Mouse (Mus musculus): ENCODE measurements at regions not wholly inside any gene's neighbourhood (a gene's known extent, or its start where the extent isn't known, plus 50 kb on each side); places are given as distances from the start of the nearest gene placed in this dataset.

DNA sequence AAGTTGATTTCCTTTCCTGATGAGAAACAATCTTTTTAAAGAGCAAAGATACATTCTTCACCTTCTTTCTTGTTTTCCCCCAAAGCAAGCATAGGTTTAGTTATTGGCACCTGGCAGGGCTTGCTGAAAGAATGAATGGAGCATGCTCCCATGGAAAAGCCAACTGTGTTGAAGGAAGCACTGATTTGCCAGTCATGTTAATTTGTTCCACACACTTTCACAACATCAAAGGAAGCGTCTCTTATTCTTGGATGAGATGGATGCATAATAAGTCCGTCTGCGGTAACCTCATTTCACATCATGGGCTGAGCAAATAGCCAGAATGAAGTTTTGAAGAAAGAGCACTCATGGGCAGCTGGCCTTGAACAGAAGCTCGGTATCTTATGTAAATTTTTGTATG is 270.4 kb downstream of the Bckdhb start:
- TF ChIP-seq POLR2A (IDR thresholded peaks at IDR 0.05; ENCODE audit: insufficient read depth, low read length) (no peak), CTCF (IDR thresholded peaks at IDR 0.05; ENCODE audit: low read depth, low read length) (no peak), EP300 (IDR thresholded peaks at IDR 0.05; ENCODE audit: insufficient read depth, low read depth, low read length) (no peak)
- Histone ChIP-seq H3K27me3 (ENCODE audit: control insufficient read depth, insufficient read depth, low read length, poor library complexity, severe bottlenecking) (no peaks in the 10 kb centered on the region), H3K9me3 (replicated peaks; ENCODE audit: control insufficient read depth, insufficient read depth, low read length, poor library complexity, severe bottlenecking) (no peaks in the 10 kb centered on the region), H3K9ac (ENCODE audit: low read depth, poor library complexity, severe bottlenecking) (no peak overlapping the region), H3K4me1 (ENCODE audit: control insufficient read depth, insufficient read depth, low read length) (no peaks in the 10 kb centered on the region), H3K4me3 (ENCODE audit: low read depth, low read length) (no peak overlapping the region), H3K36me3 (ENCODE audit: control insufficient read depth, insufficient read depth, low read length, poor library complexity, severe bottlenecking) (no peaks in the 10 kb centered on the region), H3K27ac (ENCODE audit: insufficient read depth, low read length) (no peak overlapping the region)

DNA sequence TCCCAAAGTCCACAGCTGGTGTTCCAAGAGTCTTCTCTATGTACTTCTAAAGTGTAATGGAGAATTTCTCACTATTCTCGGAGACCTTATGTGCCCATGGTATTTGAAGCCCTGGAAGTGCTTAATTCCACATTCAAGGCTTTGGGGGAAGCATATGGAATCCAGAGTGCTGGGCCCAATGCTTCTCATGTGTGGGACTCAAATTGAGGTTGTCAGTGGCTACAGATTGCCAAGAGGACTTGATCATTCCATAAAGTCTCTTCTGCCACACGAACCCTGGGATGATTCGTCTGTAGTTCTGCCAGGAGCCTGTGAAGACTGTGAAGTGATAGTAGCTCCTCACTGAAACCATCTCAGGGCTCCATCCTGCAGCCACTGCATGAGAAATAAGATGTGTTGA is 275.3 kb downstream of the Bckdhb start:
- no peaks in the 10 kb centered on the region for H3K27me3 ChIP-seq (ENCODE audit: control insufficient read depth, insufficient read depth, low read length, poor library complexity, severe bottlenecking)
- H3K9ac ChIP-seq (ENCODE audit: low read depth, poor library complexity, severe bottlenecking): no peak overlapping the region
- H3K27ac ChIP-seq (ENCODE audit: insufficient read depth, low read length): no peak overlapping the region
- no peaks in the 10 kb centered on the region for H3K9me3 ChIP-seq (replicated peaks; ENCODE audit: control insufficient read depth, insufficient read depth, low read length, poor library complexity, severe bottlenecking)
- no peak for TF ChIP-seq EP300 (IDR thresholded peaks at IDR 0.05; ENCODE audit: insufficient read depth, low read depth, low read length)
- no peaks in the 10 kb centered on the region for H3K36me3 ChIP-seq (ENCODE audit: control insufficient read depth, insufficient read depth, low read length, poor library complexity, severe bottlenecking)
- no peak overlapping the region for H3K4me3 ChIP-seq (ENCODE audit: low read depth, low read length)
- H3K4me1 ChIP-seq (ENCODE audit: control insufficient read depth, insufficient read depth, low read length): no peaks in the 10 kb centered on the region

GRCm38 (mm10) chr9:84204056-84204455 is 279.1 kb downstream of the Bckdhb start:
- no peaks in the 10 kb centered on the region for H3K27me3 ChIP-seq (ENCODE audit: control insufficient read depth, insufficient read depth, low read length, poor library complexity, severe bottlenecking)
- H3K4me1 ChIP-seq (ENCODE audit: control insufficient read depth, insufficient read depth, low read length): no peaks in the 10 kb centered on the region
- H3K9me3 ChIP-seq (replicated peaks; ENCODE audit: control insufficient read depth, insufficient read depth, low read length, poor library complexity, severe bottlenecking): no peaks in the 10 kb centered on the region
- no peak overlapping the region for H3K9ac ChIP-seq (ENCODE audit: low read depth, poor library complexity, severe bottlenecking)
- H3K27ac ChIP-seq (ENCODE audit: insufficient read depth, low read length): no peak overlapping the region
- H3K4me3 ChIP-seq (ENCODE audit: low read depth, low read length): no peak overlapping the region
- no peaks in the 10 kb centered on the region for H3K36me3 ChIP-seq (ENCODE audit: control insufficient read depth, insufficient read depth, low read length, poor library complexity, severe bottlenecking)
- no peak for TF ChIP-seq EP300 (IDR thresholded peaks at IDR 0.05; ENCODE audit: insufficient read depth, low read depth, low read length)
- no peak for TF ChIP-seq CTCF (IDR thresholded peaks at IDR 0.05; ENCODE audit: low read depth, low read length)
- no peak for TF ChIP-seq POLR2A (IDR thresholded peaks at IDR 0.05; ENCODE audit: insufficient read depth, low read length)

DNA sequence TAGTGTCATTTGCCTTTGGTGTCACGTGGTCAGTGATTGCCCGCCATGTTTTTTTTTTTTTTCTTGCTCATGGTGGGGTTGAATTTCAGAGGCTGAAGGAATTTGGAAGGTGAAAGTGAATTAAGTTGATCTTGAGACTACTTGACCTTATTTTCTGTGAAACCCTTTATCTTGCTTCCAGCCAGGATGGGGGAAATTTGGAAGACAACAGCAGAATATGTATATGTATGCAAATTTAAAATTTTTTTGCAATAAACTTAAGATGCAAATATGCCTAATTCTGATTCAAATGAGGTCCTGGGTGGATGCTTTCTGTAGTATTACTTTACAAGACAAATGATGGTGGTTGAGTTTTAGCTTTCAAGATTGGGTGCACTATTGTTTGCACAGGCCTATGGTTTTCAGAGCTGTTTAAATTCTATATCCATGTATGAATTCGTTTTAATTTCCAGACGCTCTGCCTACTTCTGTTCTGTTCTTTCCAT is 315.6 kb downstream of the Bckdhb start:
- H3K9me3 ChIP-seq (replicated peaks; ENCODE audit: control insufficient read depth, insufficient read depth, low read length, poor library complexity, severe bottlenecking): no peaks in the 10 kb centered on the region
- no peaks in the 10 kb centered on the region; the same call in 1 of the 2 replicates for H3K27me3 ChIP-seq (ENCODE audit: control insufficient read depth, insufficient read depth, low read length, poor library complexity, severe bottlenecking)
- no peak overlapping the region for H3K9ac ChIP-seq (ENCODE audit: low read depth, poor library complexity, severe bottlenecking)
- H3K27ac ChIP-seq (ENCODE audit: insufficient read depth, low read length): peak overlapping the region; percentile 36; the same call in 1 of the 2 replicates
- H3K4me3 ChIP-seq (ENCODE audit: low read depth, low read length): no peak overlapping the region
- no peaks in the 10 kb centered on the region for H3K36me3 ChIP-seq (ENCODE audit: control insufficient read depth, insufficient read depth, low read length, poor library complexity, severe bottlenecking)
- TF ChIP-seq CTCF (IDR thresholded peaks at IDR 0.05; ENCODE audit: low read depth, low read length): no peak
- no peak for TF ChIP-seq POLR2A (IDR thresholded peaks at IDR 0.05; ENCODE audit: insufficient read depth, low read length)
- TF ChIP-seq EP300 (IDR thresholded peaks at IDR 0.05; ENCODE audit: insufficient read depth, low read depth, low read length): no peak
- peaks cover 1% of the 10 kb centered on the region for H3K4me1 ChIP-seq (ENCODE audit: control insufficient read depth, insufficient read depth, low read length)

DNA sequence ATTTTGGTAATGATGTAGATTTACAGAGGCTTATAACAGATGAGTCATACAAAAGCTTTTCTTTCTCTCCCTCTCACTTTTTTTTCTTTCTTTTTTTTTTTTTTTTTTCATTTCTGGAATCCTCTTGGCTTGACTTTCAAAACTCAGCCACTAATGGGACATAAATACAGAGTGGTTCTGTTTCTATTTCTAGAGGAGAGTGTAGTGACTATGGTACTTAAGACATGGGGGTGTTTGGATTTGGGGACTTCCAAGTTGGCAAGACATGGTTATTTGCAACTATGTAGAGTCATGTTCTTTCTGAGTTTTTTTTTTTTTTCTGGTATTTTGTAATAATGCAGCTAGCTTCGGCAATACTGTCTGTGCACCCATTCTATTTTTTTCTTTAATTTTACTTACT is 324.8 kb downstream of the Bckdhb start:
- TF ChIP-seq POLR2A (IDR thresholded peaks at IDR 0.05; ENCODE audit: insufficient read depth, low read length) (no peak), EP300 (IDR thresholded peaks at IDR 0.05; ENCODE audit: insufficient read depth, low read depth, low read length) (no peak)
- Histone ChIP-seq H3K9me3 (replicated peaks; ENCODE audit: control insufficient read depth, insufficient read depth, low read length, poor library complexity, severe bottlenecking) (no peaks in the 10 kb centered on the region), H3K27ac (ENCODE audit: insufficient read depth, low read length) (no peak overlapping the region), H3K4me1 (ENCODE audit: control insufficient read depth, insufficient read depth, low read length) (no peaks in the 10 kb centered on the region), H3K4me3 (ENCODE audit: low read depth, low read length) (no peak overlapping the region), H3K36me3 (ENCODE audit: control insufficient read depth, insufficient read depth, low read length, poor library complexity, severe bottlenecking) (no peaks in the 10 kb centered on the region), H3K27me3 (ENCODE audit: control insufficient read depth, insufficient read depth, low read length, poor library complexity, severe bottlenecking) (no peaks in the 10 kb centered on the region; the same call in 1 of the 2 replicates), H3K9ac (ENCODE audit: low read depth, poor library complexity, severe bottlenecking) (no peak overlapping the region)

GRCm38 (mm10) chr9:84253022-84253991 is 328.4 kb downstream of the Bckdhb start:
- Histone ChIP-seq H3K4me1 (ENCODE audit: control insufficient read depth, insufficient read depth, low read length) (no peaks in the 10 kb centered on the region), H3K9ac (ENCODE audit: low read depth, poor library complexity, severe bottlenecking) (no peak overlapping the region), H3K4me3 (ENCODE audit: low read depth, low read length) (no peak overlapping the region), H3K36me3 (ENCODE audit: control insufficient read depth, insufficient read depth, low read length, poor library complexity, severe bottlenecking) (no peaks in the 10 kb centered on the region), H3K27me3 (ENCODE audit: control insufficient read depth, insufficient read depth, low read length, poor library complexity, severe bottlenecking) (no peaks in the 10 kb centered on the region), H3K9me3 (replicated peaks; ENCODE audit: control insufficient read depth, insufficient read depth, low read length, poor library complexity, severe bottlenecking) (no peaks in the 10 kb centered on the region), H3K27ac (ENCODE audit: insufficient read depth, low read length) (peak overlapping the region; percentile 37; the same call in 1 of the 2 replicates)
- TF ChIP-seq CTCF (IDR thresholded peaks at IDR 0.05; ENCODE audit: low read depth, low read length) (peak; percentile 85), EP300 (IDR thresholded peaks at IDR 0.05; ENCODE audit: insufficient read depth, low read depth, low read length) (0 out of 2 replicates have a peak, but pooled peaks have one; percentile 12), POLR2A (IDR thresholded peaks at IDR 0.05; ENCODE audit: insufficient read depth, low read length) (no peak)

Measured in ES-Bruce4 (cell line).